ENCODE assay signal across 13 mouse cellular contexts in the genomic region with DNA sequence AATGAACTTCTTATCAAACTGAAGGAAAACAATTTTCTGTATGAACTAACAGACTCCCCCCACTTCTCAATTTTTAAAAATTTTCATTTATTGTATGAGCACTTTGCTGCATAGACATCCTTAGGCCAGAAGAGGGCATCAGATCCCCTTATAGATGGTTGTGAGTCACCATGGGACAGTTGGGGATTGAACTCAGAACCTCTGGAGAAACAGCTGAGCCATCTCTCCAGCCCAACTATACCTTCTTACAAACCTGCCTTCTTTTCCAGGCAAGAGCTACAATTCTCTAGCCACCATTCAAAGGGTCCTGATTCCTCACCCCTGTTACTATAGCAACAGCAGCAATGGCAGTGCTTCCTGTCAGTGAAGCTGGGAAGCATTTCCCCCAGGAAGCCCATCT. TPM values are rescaled to one million over a fixed set of nuclear protein-coding genes. Genes with fewer than 3 reads are reported as not detected.
A peak's percentile ranks its signal among the peaks of the same experiment; 100 is the strongest.
DNase-seq lines count a peak whose midpoint lies in the region; ATAC-seq and TF ChIP-seq lines count a peak whose summit lies in the region.
"Had no signal": no experiment of that assay in that cellular context is flagged by ENCODE, and none has a peak within 500 bp of the region (broad histone marks: within the 10 kb centered on the region; RNA-seq: fewer than 3 reads in every experiment).

No protein-coding gene starts in this region.

- H3K4me2 ChIP-seq in midbrain, embryonic 14.5 days (ENCODE audit: low read length): no peak overlapping the region
- H3K4me2 ChIP-seq: embryonic facial prominence, embryonic 15.5 days; midbrain, embryonic 13.5 days had no signal

- POLR2A ChIA-PET in Patski (lab: Charles Lee): interaction anchor here (0.6 kb wide), 1 partner anchor 173 kb away, joined by 7 read pairs; no protein-coding TSS in a partner anchor

- H3K27me3 ChIP-seq in midbrain, embryonic 14.5 days (ENCODE audit: control insufficient read depth, insufficient read depth, low read length): no peaks in the 10 kb centered on the region
- no peaks in the 10 kb centered on the region for H3K27me3 ChIP-seq in midbrain, embryonic 10.5 days (ENCODE audit: low read depth, poor library complexity, severe bottlenecking)
- no peaks in the 10 kb centered on the region for H3K27me3 ChIP-seq in Patski
- H3K27me3 ChIP-seq: embryonic facial prominence, embryonic 15.5 days; midbrain, embryonic 13.5 days had no signal

- intact Hi-C loops in heart, postnatal 10 days (cut with DNase I): loop anchor here (1.0 to 5.0 kb wide), 2 partner anchors 343 to 481 kb away; no protein-coding TSS in a partner anchor

- in situ Hi-C loops in Patski (cut with MboI; ENCODE audit: low pct_unique_long_range_greater_than_20kb): loop anchor here (5.0 to 10.0 kb wide), 2 partner anchors 213 to 341 kb away; no protein-coding TSS in a partner anchor

- peaks cover 5% of the 10 kb centered on the region; the same call in 1 of the 2 replicates for H3K4me1 ChIP-seq in midbrain, embryonic 14.5 days (ENCODE audit: control insufficient read depth, insufficient read depth, low read length)
- peaks cover 16% of the 10 kb centered on the region for H3K4me1 ChIP-seq in midbrain, embryonic 10.5 days
- H3K4me1 ChIP-seq: embryonic facial prominence, embryonic 15.5 days had no signal

- no peak overlapping the region for H3K9ac ChIP-seq in midbrain, embryonic 14.5 days (replicated peaks; ENCODE audit: low read length)
- H3K9ac ChIP-seq: embryonic facial prominence, embryonic 15.5 days; midbrain, embryonic 13.5 days had no signal

- H3K9me3 ChIP-seq in midbrain, embryonic 14.5 days (ENCODE audit: control insufficient read depth, low read length): no peaks in the 10 kb centered on the region
- H3K9me3 ChIP-seq in midbrain, embryonic 10.5 days (replicated peaks): no peaks in the 10 kb centered on the region
- H3K9me3 ChIP-seq: embryonic facial prominence, embryonic 15.5 days; heart, embryonic 10.5 days; midbrain, embryonic 13.5 days had no signal

- CTCF ChIA-PET in Patski (lab: Charles Lee): interaction anchor here (0.9 to 4.1 kb wide), 6 partner anchors 19 to 346 kb away, joined by 3 to 25 read pairs (median 4); no protein-coding TSS in a partner anchor

- peak; percentile 55 for DNase-seq in heart, adult 11 months
- DNase-seq in heart, postnatal 10 days: no peak
- DNase-seq in midbrain, embryonic 14.5 days: peak; percentile 71
- no peak for DNase-seq in midbrain, embryonic 10.5 days (ENCODE audit: low spot score)
- DNase-seq in Patski (ENCODE audit: low read depth, low spot score): no peak
- DNase-seq in naive thymus-derived CD4-positive, alpha-beta T cell, adult 2 months (ENCODE audit: low read depth): peak; percentile 44
- no peak for DNase-seq in testis, postnatal 10 days (ENCODE audit: low spot score)
- DNase-seq in natural killer cell, adult 2 months (ENCODE audit: low spot score in 2 of 2): no peak
- DNase-seq: kidney, postnatal 25 days; right cerebral cortex, adult 18-20 months had no signal

- H3K36me3 ChIP-seq in midbrain, embryonic 14.5 days (ENCODE audit: control insufficient read depth, insufficient read depth, low read length): peaks cover 30% of the 10 kb centered on the region
- H3K36me3 ChIP-seq in midbrain, embryonic 10.5 days: peaks cover 90% of the 10 kb centered on the region

- peak; percentile 59 for TF ChIP-seq CTCF in Patski (IDR thresholded peaks at IDR 0.05)

- ATAC-seq in midbrain, embryonic 14.5 days (ENCODE audit: low FRiP score, low TSS enrichment): no peak
- no peak for ATAC-seq in Patski

- H3K4me3 ChIP-seq in midbrain, embryonic 14.5 days (replicated peaks; ENCODE audit: low read depth, low read length): no peak overlapping the region
- H3K4me3 ChIP-seq in midbrain, embryonic 10.5 days: no peak overlapping the region
- H3K4me3 ChIP-seq: embryonic facial prominence, embryonic 15.5 days; heart, embryonic 10.5 days; midbrain, embryonic 13.5 days had no signal

- 0 out of 2 replicates have a peak overlapping the region, but pooled peaks have one; percentile 13 for H3K27ac ChIP-seq in midbrain, embryonic 14.5 days (replicated peaks; ENCODE audit: low read depth, low read length)
- no peak overlapping the region for H3K27ac ChIP-seq in midbrain, embryonic 10.5 days (replicated peaks)
- H3K27ac ChIP-seq: embryonic facial prominence, embryonic 15.5 days; heart, embryonic 10.5 days; midbrain, embryonic 13.5 days had no signal

RNA-seq across cellular contexts. Expression of gene Nudt4, which starts 12.2 kb away (rescaled TPM):
- total RNA-seq in heart, postnatal 10 days (2021): 100 to 1,000 TPM; 215 to 280 TPM
- polyA plus RNA-seq in midbrain, embryonic 14.5 days (2014; fragmentation: Nextera tagmentation; extraction: Ambion mirVana): 64.9 and 80.0 TPM in 2 replicates
- polyA plus RNA-seq in midbrain, embryonic 10.5 days (2016; fragmentation: Nextera tagmentation; extraction: Ambion mirVana): 90.8 and 91.5 TPM in 2 replicates
- 68.6 TPM for polyA plus RNA-seq in Patski (2021)

RNA-seq across cellular contexts. Expression of gene Ube2n, which starts 36.8 kb away (rescaled TPM):
- total RNA-seq in heart, postnatal 10 days (2021): 100 to 1,000 TPM; 118 to 134 TPM
- 341 and 383 TPM in 2 replicates for polyA plus RNA-seq in midbrain, embryonic 14.5 days (2014; fragmentation: Nextera tagmentation; extraction: Ambion mirVana)
- 478 and 483 TPM in 2 replicates for polyA plus RNA-seq in midbrain, embryonic 10.5 days (2016; fragmentation: Nextera tagmentation; extraction: Ambion mirVana)
- polyA plus RNA-seq in Patski (2021): 132 TPM

RNA-seq across cellular contexts. Expression of gene Mrpl42, which starts 50.0 kb away (rescaled TPM):
- 100 to 1,000 TPM; 308 to 331 TPM for total RNA-seq in heart, postnatal 10 days (2021)
- 251 and 289 TPM in 2 replicates for polyA plus RNA-seq in midbrain, embryonic 14.5 days (2014; fragmentation: Nextera tagmentation; extraction: Ambion mirVana)
- polyA plus RNA-seq in midbrain, embryonic 10.5 days (2016; fragmentation: Nextera tagmentation; extraction: Ambion mirVana): 380 and 398 TPM in 2 replicates
- polyA plus RNA-seq in Patski (2021): 198 TPM

Comparison
In these comparisons a context has a peak if more than half of its experiments do, and no peak if none do; other contexts are left out.
1. DNase-seq: peak in heart, adult 11 months (single experiment), midbrain, embryonic 14.5 days (single experiment) and naive thymus-derived CD4-positive, alpha-beta T cell, adult 2 months (single experiment); none in heart, postnatal 10 days (0 of 2), midbrain, embryonic 10.5 days (single experiment), Patski (single experiment), testis, postnatal 10 days (single experiment) and natural killer cell, adult 2 months (0 of 2).